Mouse (Mus musculus): ENCODE measurements around the gene Uts2r. TPM values are rescaled to one million over a fixed set of nuclear protein-coding genes. Genes with fewer than 3 reads are reported as not detected.

Uts2r gene
- total RNA-seq, 1 experiment = 0.80 TPM

GRCm38 (mm10) chr11:121118106-121118505 is 42.0 kb upstream of the Uts2r start:
- H3K27ac ChIP-seq (ENCODE audit: insufficient read depth, low read depth, low read length, poor library complexity, severe bottlenecking) = no peak overlapping the region
- H3K4me3 ChIP-seq (ENCODE audit: insufficient read depth in 1 of 2, low read depth in 1 of 2, low read length in 2 of 2, poor library complexity in 1 of 2, severe bottlenecking in 1 of 2) = no peak overlapping the region
- TF ChIP-seq ZNF384 (IDR thresholded peaks at IDR 0.05; ENCODE audit: low read depth, low read length) (no peak), CHD2 (IDR thresholded peaks at IDR 0.05; ENCODE audit: low read depth, low read length) (no peak), ZC3H11A (IDR thresholded peaks at IDR 0.05; ENCODE audit: borderline replicate concordance, low read depth, low read length) (no peak), MAFK (IDR thresholded peaks at IDR 0.05; ENCODE audit: insufficient read depth, low read depth, low read length) (peak; percentile 87), HCFC1 (IDR thresholded peaks at IDR 0.05; ENCODE audit: borderline replicate concordance, insufficient read depth, low read length) (no peak)
- no peaks in the 10 kb centered on the region for H3K4me1 ChIP-seq (ENCODE audit: control insufficient read depth in 2 of 2, insufficient read depth in 2 of 2, low read length in 2 of 2, poor library complexity in 1 of 2)
- no peak for DNase-seq (ENCODE audit: low read depth, low spot score)
- no peak overlapping the region for H3K9ac ChIP-seq (ENCODE audit: insufficient read depth, low read depth, low read length, poor library complexity, severe bottlenecking)
- H3K9me3 ChIP-seq (ENCODE audit: control insufficient read depth, insufficient read depth, low read depth, low read length) = no peaks in the 10 kb centered on the region
- H3K36me3 ChIP-seq (ENCODE audit: control insufficient read depth, insufficient read depth, low read length, poor library complexity, severe bottlenecking) = no peaks in the 10 kb centered on the region
- in situ Hi-C loops (cut with MboI; ENCODE audit: low sequenced_read_pairs in 2 of 2, unreplicated experiment in 2 of 2) = no loop called here

GRCm38 (mm10) chr11:121118577-121118976 is 41.5 kb upstream of the Uts2r start, which contains the start of gene Tex19.2:
Gene Tex19.2 (minus strand): TSS chr11:121118677.
- Histone ChIP-seq H3K27ac (ENCODE audit: insufficient read depth, low read depth, low read length, poor library complexity, severe bottlenecking) (no peak within 1 kb of the TSS), H3K4me3 (ENCODE audit: insufficient read depth in 1 of 2, low read depth in 1 of 2, low read length in 2 of 2, poor library complexity in 1 of 2, severe bottlenecking in 1 of 2) (no peak within 1 kb of the TSS), H3K9ac (ENCODE audit: insufficient read depth, low read depth, low read length, poor library complexity, severe bottlenecking) (no peak within 1 kb of the TSS), H3K36me3 (ENCODE audit: control insufficient read depth, insufficient read depth, low read length, poor library complexity, severe bottlenecking) (no peaks in the 10 kb centered on the region), H3K9me3 (ENCODE audit: control insufficient read depth, insufficient read depth, low read depth, low read length) (no peaks in the 10 kb centered on the region), H3K4me1 (ENCODE audit: control insufficient read depth in 2 of 2, insufficient read depth in 2 of 2, low read length in 2 of 2, poor library complexity in 1 of 2) (no peaks in the 10 kb centered on the region)
- in situ Hi-C loops (cut with MboI; ENCODE audit: low sequenced_read_pairs in 2 of 2, unreplicated experiment in 2 of 2) = no loop called here
- TF ChIP-seq ZNF384 (IDR thresholded peaks at IDR 0.05; ENCODE audit: low read depth, low read length) = no peak
- TF ChIP-seq MAFK (IDR thresholded peaks at IDR 0.05; ENCODE audit: insufficient read depth, low read depth, low read length) = no peak
- no peak for TF ChIP-seq HCFC1 (IDR thresholded peaks at IDR 0.05; ENCODE audit: borderline replicate concordance, insufficient read depth, low read length)
- TF ChIP-seq ZC3H11A (IDR thresholded peaks at IDR 0.05; ENCODE audit: borderline replicate concordance, low read depth, low read length) = no peak
- TF ChIP-seq CHD2 (IDR thresholded peaks at IDR 0.05; ENCODE audit: low read depth, low read length) = no peak
- DNase-seq (ENCODE audit: low read depth, low spot score) = no peak

- H3K4me1 ChIP-seq (ENCODE audit: control insufficient read depth in 2 of 2, insufficient read depth in 2 of 2, low read length in 2 of 2, poor library complexity in 1 of 2) = no peaks in the 10 kb centered on the region
- H3K4me3 ChIP-seq (ENCODE audit: insufficient read depth in 1 of 2, low read depth in 1 of 2, low read length in 2 of 2, poor library complexity in 1 of 2, severe bottlenecking in 1 of 2) = no peak overlapping the region
- H3K9ac ChIP-seq (ENCODE audit: insufficient read depth, low read depth, low read length, poor library complexity, severe bottlenecking) = no peak overlapping the region
- DNase-seq (ENCODE audit: low read depth, low spot score) = no peak
- H3K27ac ChIP-seq (ENCODE audit: insufficient read depth, low read depth, low read length, poor library complexity, severe bottlenecking) = no peak overlapping the region
- no peaks in the 10 kb centered on the region for H3K36me3 ChIP-seq (ENCODE audit: control insufficient read depth, insufficient read depth, low read length, poor library complexity, severe bottlenecking)
- H3K9me3 ChIP-seq (ENCODE audit: control insufficient read depth, insufficient read depth, low read depth, low read length) = no peaks in the 10 kb centered on the region
- in situ Hi-C loops (cut with MboI; ENCODE audit: low sequenced_read_pairs in 2 of 2, unreplicated experiment in 2 of 2) = no loop called here
- TF ChIP-seq HCFC1 (IDR thresholded peaks at IDR 0.05; ENCODE audit: borderline replicate concordance, insufficient read depth, low read length) (no peak), CHD2 (IDR thresholded peaks at IDR 0.05; ENCODE audit: low read depth, low read length) (no peak), ZNF384 (IDR thresholded peaks at IDR 0.05; ENCODE audit: low read depth, low read length) (no peak), MAFK (IDR thresholded peaks at IDR 0.05; ENCODE audit: insufficient read depth, low read depth, low read length) (no peak), ZC3H11A (IDR thresholded peaks at IDR 0.05; ENCODE audit: borderline replicate concordance, low read depth, low read length) (no peak)
Observed at GRCm38 (mm10) chr11:121121151-121121550, 38.9 kb upstream of the Uts2r start.

- DNase-seq (ENCODE audit: low read depth, low spot score) = no peak
- no peak overlapping the region for H3K27ac ChIP-seq (ENCODE audit: insufficient read depth, low read depth, low read length, poor library complexity, severe bottlenecking)
- no peak overlapping the region for H3K4me3 ChIP-seq (ENCODE audit: insufficient read depth in 1 of 2, low read depth in 1 of 2, low read length in 2 of 2, poor library complexity in 1 of 2, severe bottlenecking in 1 of 2)
- in situ Hi-C loops (cut with MboI; ENCODE audit: low sequenced_read_pairs in 2 of 2, unreplicated experiment in 2 of 2) = no loop called here
- no peaks in the 10 kb centered on the region for H3K36me3 ChIP-seq (ENCODE audit: control insufficient read depth, insufficient read depth, low read length, poor library complexity, severe bottlenecking)
- H3K4me1 ChIP-seq (ENCODE audit: control insufficient read depth in 2 of 2, insufficient read depth in 2 of 2, low read length in 2 of 2, poor library complexity in 1 of 2) = no peaks in the 10 kb centered on the region
- TF ChIP-seq ZNF384 (IDR thresholded peaks at IDR 0.05; ENCODE audit: low read depth, low read length) (no peak), CHD2 (IDR thresholded peaks at IDR 0.05; ENCODE audit: low read depth, low read length) (no peak), MAFK (IDR thresholded peaks at IDR 0.05; ENCODE audit: insufficient read depth, low read depth, low read length) (no peak), HCFC1 (IDR thresholded peaks at IDR 0.05; ENCODE audit: borderline replicate concordance, insufficient read depth, low read length) (no peak), ZC3H11A (IDR thresholded peaks at IDR 0.05; ENCODE audit: borderline replicate concordance, low read depth, low read length) (no peak)
- H3K9ac ChIP-seq (ENCODE audit: insufficient read depth, low read depth, low read length, poor library complexity, severe bottlenecking) = no peak overlapping the region
- H3K9me3 ChIP-seq (ENCODE audit: control insufficient read depth, insufficient read depth, low read depth, low read length) = no peaks in the 10 kb centered on the region
Observed at GRCm38 (mm10) chr11:121122024-121122670, 37.9 kb upstream of the Uts2r start.

All from ES-E14 (cell line).